Mouse (Mus musculus) testis, adult 2 months (tissue): ENCODE measurements around the gene Wnt5b.

ENCODE experiments used
- CTCF ChIP-seq: fragments of 200-500 bp; IDR thresholded peaks from 2 replicates; pipeline ENCODE4 v1.5.1; 2012; ENCODE audit warnings: low read depth, mild to moderate bottlenecking, inconsistent platforms, low read length, moderate library complexity; ENCODE audit not compliant: control insufficient read depth, insufficient read depth, insufficient replicate concordance
- POLR2A ChIP-seq: fragments of 200-500 bp; IDR thresholded peaks from 2 replicates; pipeline ENCODE4 v1.6.1; 2012; ENCODE audit warnings: low read depth, mild to moderate bottlenecking, inconsistent platforms, low read length, moderate library complexity; ENCODE audit not compliant: control insufficient read depth

DNA sequence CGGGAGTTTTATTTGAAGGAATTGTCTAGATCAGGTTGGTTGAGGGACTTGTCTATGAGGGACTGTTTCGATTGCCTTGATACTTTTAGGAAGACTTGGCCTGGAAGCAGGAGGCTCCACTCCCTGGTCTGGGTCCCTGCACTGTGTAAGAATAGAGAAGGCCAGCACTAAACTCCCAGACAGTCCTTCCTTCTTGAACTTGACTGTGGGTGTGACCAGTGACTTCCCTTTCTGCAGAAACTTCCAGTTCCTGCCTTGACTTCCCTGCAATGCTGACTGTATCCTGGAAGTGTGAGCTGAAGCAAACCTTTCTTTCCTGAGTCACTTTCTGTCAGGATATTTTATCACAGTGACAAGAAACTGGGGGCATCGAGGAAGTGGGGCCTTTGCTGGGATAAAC lies 73.4 kb downstream of the Wnt5b start:
- TF ChIP-seq CTCF, result no peak
- no peak for TF ChIP-seq POLR2A
